Mouse (Mus musculus) heart, embryonic 14.5 days (tissue): ENCODE results near the gene 1700037H04Rik. TPM values are rescaled to one million over a fixed set of nuclear protein-coding genes. Genes with fewer than 3 reads are reported as not detected.

Experiments used
- ATAC-seq: fragments of 200-750 bp; cut with Nextera tagmentation; 2 replicates; pipeline ENCODE4 v1.8.0; 2017; ENCODE audit warnings: low read depth, moderate TSS enrichment; ENCODE audit not compliant: insufficient number of reproducible peaks, insufficient read depth, low FRiP score
- H3K27ac ChIP-seq, 2 experiments: fragments of 200-500 bp in 1 of 2; fragments of 300-500 bp in 1 of 2; sonication (generic) in 1 of 2; replicated peaks in 1 of 2; 2 replicates each; pipeline ENCODE4 v1.5.1; 2012 to 2014; ENCODE audit warnings: low read depth in 2 of 2, low read length in 2 of 2, control low read depth in 1 of 2, mild to moderate bottlenecking in 1 of 2, mixed read lengths in 1 of 2; ENCODE audit not compliant: control insufficient read depth in 1 of 2, insufficient read depth in 1 of 2
- H3K27me3 ChIP-seq: fragments of 300-500 bp; sonication (generic); 2 replicates; pipeline ENCODE4 v1.6.1; 2014; ENCODE audit warnings: mild to moderate bottlenecking, low read length, control low read depth; ENCODE audit not compliant: control insufficient read depth, insufficient read depth
- H3K36me3 ChIP-seq: fragments of 300-500 bp; sonication (generic); 2 replicates; pipeline ENCODE4 v1.6.1; 2014; ENCODE audit warnings: mild to moderate bottlenecking, control low read depth, low read length, mixed read lengths; ENCODE audit not compliant: control insufficient read depth, insufficient read depth
- H3K4me1 ChIP-seq, 2 experiments: fragments of 200-500 bp in 1 of 2; fragments of 300-500 bp in 1 of 2; sonication (generic) in 1 of 2; 2 replicates each; pipeline ENCODE4 v1.6.1; 2012 to 2014; ENCODE audit warnings: low read length in 2 of 2, control low read depth in 1 of 2, mixed read lengths in 1 of 2; ENCODE audit not compliant: control insufficient read depth in 2 of 2, insufficient read depth in 2 of 2
- H3K4me2 ChIP-seq: fragments of 300-500 bp; sonication (generic); 2 replicates; pipeline ENCODE4 v1.6.1; 2014; ENCODE audit warnings: mild to moderate bottlenecking, low read length
- H3K4me3 ChIP-seq, 2 experiments: fragments of 200-500 bp in 1 of 2; fragments of 300-500 bp in 1 of 2; sonication (generic) in 1 of 2; 2 replicates each; pipeline ENCODE4 v1.5.1; 2012 to 2014; ENCODE audit warnings: low read length in 2 of 2, mild to moderate bottlenecking in 2 of 2, control low read depth in 1 of 2, low read depth in 1 of 2, moderate library complexity in 1 of 2; ENCODE audit not compliant: control insufficient read depth in 1 of 2, insufficient read depth in 1 of 2
- H3K9ac ChIP-seq: fragments of 300-500 bp; sonication (generic); 2 replicates; pipeline ENCODE4 v1.6.1; 2014; ENCODE audit warnings: mild to moderate bottlenecking, low read length
- H3K9me3 ChIP-seq: fragments of 300-500 bp; sonication (generic); 2 replicates; pipeline ENCODE4 v1.6.1; 2016; ENCODE audit warnings: low read length, control low read depth; ENCODE audit not compliant: control insufficient read depth
- WGBS: fragments of 180-500 bp; shearing (Covaris S2); extraction: QIAGEN DNeasy Blood & Tissue Kit; methylation state at CpG from one replicate; pipeline ENCODE4 v1.1.7; 2014; 5-methylcytosine and 5-hydroxymethylcytosine counted together
- polyA plus RNA-seq: library from polyadenylated mRNA; unstranded; fragments of >200 nt; fragmentation: Nextera tagmentation; extraction: Ambion mirVana; gene quantifications from 2 replicates; pipeline ENCODE4 v1.2.1, GENCODE M21; 2014

The 1700037H04Rik gene
- polyA plus RNA-seq, 1 experiment from 2014 or later, result 80.3 TPM

DNA sequence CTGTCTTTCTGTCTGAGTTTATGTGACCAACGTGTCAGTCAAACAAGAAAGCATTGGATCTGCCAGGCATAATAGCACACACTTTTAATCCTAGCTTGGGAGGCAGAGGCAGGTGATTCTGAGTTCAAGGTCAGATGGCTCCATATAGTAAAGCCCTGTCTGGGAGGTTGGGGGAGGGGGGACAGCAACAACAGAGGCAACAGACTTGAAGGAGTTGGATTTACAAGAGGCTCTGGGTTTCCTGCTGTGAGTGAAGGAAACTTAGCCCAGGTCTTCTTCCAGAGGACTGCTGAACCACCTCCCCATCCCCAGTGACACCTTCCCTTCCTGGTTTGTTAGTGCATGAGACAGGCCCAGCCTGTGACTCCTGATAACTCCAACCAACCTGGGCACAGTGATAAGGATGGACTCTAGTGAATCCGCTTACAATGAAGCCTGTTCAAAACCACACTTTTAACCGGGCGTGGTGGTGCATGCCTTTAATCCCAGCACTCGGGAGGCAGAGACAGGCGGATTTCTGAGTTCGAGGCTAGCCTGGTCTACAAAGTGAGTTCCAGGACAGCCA lies 7.6 kb downstream of the 1700037H04Rik start:
- ATAC-seq, result no peak
- Histone ChIP-seq H3K4me1 (peaks cover 6 to 7% of the 10 kb centered on the region in 2 experiments; a peak in 2 of 4 replicates), H3K36me3 (peaks cover 75% of the 10 kb centered on the region), H3K4me2 (no peak overlapping the region), H3K9ac (no peak overlapping the region), H3K27ac (no peak overlapping the region), H3K27me3 (no peaks in the 10 kb centered on the region), H3K9me3 (no peaks in the 10 kb centered on the region), H3K4me3 (no peak overlapping the region)
- WGBS, result 85% methylated on average over 7 of the region's 7 CpGs

DNA sequence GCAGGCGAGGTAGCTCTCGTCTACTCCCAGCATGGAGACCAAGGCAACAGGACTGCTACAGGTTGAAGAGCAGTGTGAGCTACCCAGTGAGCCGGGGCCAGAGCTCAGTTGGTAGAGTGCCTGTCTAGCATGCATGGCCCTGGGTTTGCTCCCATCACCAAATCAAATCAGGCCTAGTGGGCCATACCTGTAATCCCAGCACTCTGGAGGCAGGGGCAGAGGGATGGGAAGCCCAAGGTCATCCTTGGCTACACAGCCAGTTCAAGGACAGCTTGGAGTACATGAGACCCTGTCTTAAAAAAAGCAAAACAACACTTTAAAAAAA lies 10.7 kb downstream of the 1700037H04Rik start:
- WGBS, result 91% methylated on average over 3 of the region's 3 CpGs
- H3K36me3 ChIP-seq, result peaks cover 92% of the 10 kb centered on the region

DNA sequence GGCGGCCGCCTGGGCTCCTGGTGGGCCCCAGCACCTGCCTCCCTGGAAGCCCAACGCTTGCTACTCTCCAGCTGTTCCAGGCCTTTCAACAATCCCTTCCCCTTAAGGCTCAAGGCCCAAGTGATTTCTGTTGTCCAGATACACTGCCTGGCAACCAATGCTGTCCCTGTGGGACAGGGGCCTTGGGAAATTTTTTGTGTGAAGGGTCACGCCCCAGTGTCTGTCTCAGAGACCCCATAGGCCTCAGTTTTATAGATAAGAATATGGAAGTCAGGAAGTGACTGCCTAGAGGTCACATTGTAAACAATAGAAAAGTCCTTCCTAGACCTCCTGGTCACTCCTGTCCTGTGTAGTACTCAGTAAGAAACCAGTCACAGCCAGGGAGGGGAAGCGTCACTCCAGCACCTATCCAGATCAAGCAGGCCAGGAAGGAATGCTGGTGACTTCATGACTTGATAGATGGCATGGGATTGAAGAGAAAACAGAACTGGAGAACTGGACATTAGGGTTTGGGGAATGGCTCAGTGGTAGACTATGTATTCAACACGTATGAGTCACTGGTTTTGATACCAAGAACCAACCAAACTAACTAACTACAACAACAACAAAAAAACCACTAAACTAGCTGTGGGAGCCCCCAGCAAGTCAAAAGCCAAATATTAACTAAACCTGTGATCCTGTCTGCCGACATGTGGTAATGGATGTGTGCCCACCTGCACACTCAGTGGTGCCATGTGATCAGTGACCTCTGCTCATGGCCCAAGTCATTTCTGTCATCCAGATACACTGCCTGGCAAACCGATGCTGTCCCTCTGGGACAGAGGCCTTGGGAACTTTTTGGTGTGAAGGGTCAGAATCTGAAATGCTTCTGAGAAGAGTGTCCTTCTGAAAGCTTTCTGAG lies 11.3 kb downstream of the 1700037H04Rik start:
- H3K4me1 ChIP-seq, result peaks cover 0 to 2% of the 10 kb centered on the region in 2 experiments; a peak in 1 of 4 replicates
- H3K9ac ChIP-seq, result no peak overlapping the region
- H3K4me2 ChIP-seq, result no peak overlapping the region
- peaks cover 97% of the 10 kb centered on the region for H3K36me3 ChIP-seq
- no peak for ATAC-seq
- H3K4me3 ChIP-seq, result no peak overlapping the region
- H3K27ac ChIP-seq, result no peak overlapping the region
- no peaks in the 10 kb centered on the region for H3K27me3 ChIP-seq
- WGBS, result 68% methylated on average over 8 of the region's 8 CpGs
- no peaks in the 10 kb centered on the region for H3K9me3 ChIP-seq

More for the DNA sequence above, 10.7 kb downstream of the 1700037H04Rik start:
- no peak overlapping the region for H3K4me3 ChIP-seq
- H3K4me2 ChIP-seq, result no peak overlapping the region
- peaks cover 0 to 2% of the 10 kb centered on the region in 2 experiments; a peak in 1 of 4 replicates for H3K4me1 ChIP-seq
- no peaks in the 10 kb centered on the region for H3K9me3 ChIP-seq
- no peak overlapping the region for H3K9ac ChIP-seq
- no peak overlapping the region for H3K27ac ChIP-seq
- H3K27me3 ChIP-seq, result no peaks in the 10 kb centered on the region
- ATAC-seq, result no peak

DNA sequence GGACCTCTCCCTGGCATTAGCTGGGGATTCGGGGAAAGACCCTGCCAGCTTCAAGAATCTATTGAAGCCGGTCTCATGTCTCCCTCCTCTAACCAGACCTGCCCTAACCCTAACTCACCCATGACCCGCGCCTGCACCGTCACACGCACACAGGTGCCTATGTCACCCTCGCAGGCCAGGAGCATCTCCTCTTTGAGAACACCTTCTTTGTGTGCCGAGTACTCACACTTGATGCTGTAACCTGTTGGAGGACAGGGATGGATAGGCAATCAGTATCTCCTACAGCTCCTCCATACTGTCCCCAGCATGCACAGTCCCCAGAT lies 12.9 kb downstream of the 1700037H04Rik start:
- Histone ChIP-seq H3K4me1 (peaks cover 0 to 5% of the 10 kb centered on the region in 2 experiments; a peak in 1 of 4 replicates), H3K4me2 (no peak overlapping the region), H3K36me3 (peaks cover 96% of the 10 kb centered on the region), H3K27me3 (no peaks in the 10 kb centered on the region), H3K27ac (no peak overlapping the region), H3K4me3 (no peak overlapping the region), H3K9me3 (no peaks in the 10 kb centered on the region), H3K9ac (no peak overlapping the region)
- 90% methylated on average over 8 of the region's 8 CpGs for WGBS
- no peak for ATAC-seq

DNA sequence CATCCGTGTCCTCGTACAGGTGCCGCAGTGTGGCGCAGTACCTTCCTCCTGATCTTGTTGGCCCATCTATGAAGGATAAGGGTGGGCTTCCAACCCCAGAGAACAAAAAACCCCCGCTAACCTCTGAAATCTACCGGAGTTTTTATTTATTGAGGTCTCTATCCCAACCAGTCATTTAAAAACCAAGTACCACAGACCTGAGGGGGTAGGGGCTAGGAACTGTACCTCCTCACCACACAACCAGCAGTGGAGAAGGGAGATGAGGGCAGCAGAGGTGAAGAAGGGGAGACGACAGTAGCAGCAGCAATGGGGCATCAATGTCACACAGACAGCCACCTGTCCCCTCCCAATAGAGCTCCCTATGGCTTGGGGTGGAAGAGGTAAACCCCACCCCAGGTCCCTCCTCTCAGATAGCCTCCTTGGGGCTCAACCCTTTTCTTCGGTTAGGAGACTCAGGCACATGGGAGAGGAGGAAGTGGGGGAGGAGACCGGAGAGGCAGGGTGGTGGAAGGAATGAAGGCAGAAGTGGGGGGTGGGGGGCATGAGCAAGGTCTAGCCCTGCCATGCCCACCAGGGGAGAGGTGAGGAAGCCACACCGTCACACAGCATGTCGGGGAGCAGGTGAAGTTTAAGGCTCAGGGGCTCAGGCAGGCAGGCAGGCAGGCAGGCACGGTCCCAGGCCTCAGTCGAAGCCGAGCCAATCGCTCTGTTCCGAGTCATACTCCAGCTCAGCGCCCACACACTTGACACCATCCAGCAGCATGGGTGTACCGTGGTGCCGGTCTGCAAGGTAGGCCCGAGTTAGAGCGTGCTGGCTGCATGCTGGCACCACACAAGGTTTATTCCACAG lies 13.5 kb downstream of the 1700037H04Rik start:
- H3K4me2 ChIP-seq, result no peak overlapping the region
- no peaks in the 10 kb centered on the region for H3K9me3 ChIP-seq
- no peak overlapping the region for H3K4me3 ChIP-seq
- no peaks in the 10 kb centered on the region for H3K27me3 ChIP-seq
- no peak for ATAC-seq
- no peak overlapping the region for H3K27ac ChIP-seq
- H3K9ac ChIP-seq, result no peak overlapping the region
- 81% methylated on average over 21 of the region's 21 CpGs for WGBS
- H3K36me3 ChIP-seq, result peaks cover 96% of the 10 kb centered on the region
- peaks cover 0 to 5% of the 10 kb centered on the region in 2 experiments; a peak in 1 of 4 replicates for H3K4me1 ChIP-seq

DNA sequence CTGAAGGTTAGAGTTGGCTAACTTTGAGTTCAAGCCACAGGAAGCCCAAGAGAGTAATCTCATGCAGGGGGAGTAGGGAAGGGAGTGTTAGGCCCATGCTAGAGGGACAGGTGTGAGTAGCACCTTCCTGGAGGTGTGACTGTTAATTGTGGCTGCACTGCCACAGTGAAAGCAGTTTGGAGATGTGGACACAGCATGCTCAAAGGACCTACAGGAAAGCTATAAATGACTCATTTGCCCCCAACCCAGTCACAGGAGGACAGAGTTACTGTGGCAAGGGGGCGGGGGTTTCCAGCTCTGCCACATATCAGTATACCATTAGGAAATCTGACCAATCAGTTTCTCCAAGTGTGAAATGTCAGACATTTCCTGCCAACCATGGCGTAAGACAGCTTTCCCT lies 14.3 kb downstream of the 1700037H04Rik start:
- H3K4me2 ChIP-seq, result no peak overlapping the region
- peaks cover 4 to 10% of the 10 kb centered on the region in 2 experiments for H3K4me1 ChIP-seq
- WGBS, result 80% methylated on average over 2 of the region's 2 CpGs
- no peaks in the 10 kb centered on the region for H3K27me3 ChIP-seq
- no peak for ATAC-seq
- no peak overlapping the region for H3K27ac ChIP-seq
- H3K9me3 ChIP-seq, result no peaks in the 10 kb centered on the region
- no peak overlapping the region for H3K4me3 ChIP-seq
- H3K9ac ChIP-seq, result no peak overlapping the region
- H3K36me3 ChIP-seq, result peaks cover 94% of the 10 kb centered on the region

DNA sequence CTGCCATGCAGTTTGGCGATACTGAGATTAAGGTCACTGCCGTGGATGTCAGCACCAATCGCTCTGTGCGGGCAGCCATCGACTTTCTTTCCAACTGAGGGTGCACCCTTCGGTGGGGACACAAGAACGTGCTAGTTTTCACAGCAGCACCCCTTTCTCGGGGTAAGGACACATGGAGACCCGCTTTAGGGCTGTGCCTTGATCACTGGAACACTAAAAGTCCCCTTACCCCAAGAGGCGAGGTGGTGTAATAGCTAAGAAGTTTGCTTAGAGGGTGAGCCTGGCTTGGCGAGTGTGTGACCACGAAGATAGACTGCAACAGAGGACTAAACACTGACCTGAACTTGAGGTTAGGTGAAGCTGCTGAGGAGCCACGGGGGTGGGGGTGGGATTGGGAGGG lies 14.8 kb downstream of the 1700037H04Rik start:
- Histone ChIP-seq H3K36me3 (peaks cover 90% of the 10 kb centered on the region), H3K9me3 (no peaks in the 10 kb centered on the region), H3K27me3 (no peaks in the 10 kb centered on the region), H3K4me2 (no peak overlapping the region), H3K4me1 (peaks cover 8 to 12% of the 10 kb centered on the region in 2 experiments), H3K9ac (no peak overlapping the region), H3K27ac (no peak overlapping the region), H3K4me3 (no peak overlapping the region)
- WGBS, result 51% methylated on average over 13 of the region's 13 CpGs
- no peak for ATAC-seq
